ENCODE assay signal across 8 mouse cellular contexts in the genomic region with DNA sequence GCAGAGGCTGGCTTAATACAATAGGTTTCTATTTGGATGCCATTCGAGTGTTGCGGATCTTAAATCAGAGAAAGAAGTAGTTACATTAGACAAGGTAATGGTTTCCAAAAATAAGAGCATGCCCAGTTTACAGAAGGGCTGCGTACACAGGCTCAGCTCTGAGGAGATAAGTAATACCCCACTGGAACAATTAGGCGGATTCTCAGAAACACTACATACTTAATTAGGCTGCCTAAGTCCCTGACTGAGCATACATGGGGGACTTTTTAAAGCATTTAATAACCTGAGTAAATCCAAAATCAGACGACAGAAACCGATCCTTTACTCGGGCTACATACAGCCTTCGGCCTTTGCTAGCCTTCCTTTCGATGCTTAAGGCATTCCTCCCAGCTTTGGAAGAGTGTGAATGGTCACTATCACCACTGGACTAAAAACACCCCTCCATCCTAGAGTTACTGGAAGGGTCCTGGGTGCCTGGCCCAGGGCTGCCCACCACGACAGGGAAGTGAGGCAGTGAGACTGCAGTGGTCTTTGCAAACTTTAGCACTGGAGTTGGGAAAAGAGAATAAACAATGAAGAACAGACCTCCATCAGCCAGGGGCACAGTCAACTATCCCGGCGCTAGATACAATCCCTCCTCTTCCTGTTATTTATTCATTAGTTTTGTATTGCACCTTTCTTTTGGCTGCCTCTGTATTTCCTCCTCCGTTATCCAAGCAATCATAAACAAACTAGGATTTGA. TPM values are rescaled to one million over a fixed set of nuclear protein-coding genes. Genes with fewer than 3 reads are reported as not detected.
DNase-seq lines count a peak whose midpoint lies in the region; ATAC-seq and TF ChIP-seq lines count a peak whose summit lies in the region.
"Had no signal": no experiment of that assay in that cellular context is flagged by ENCODE, and none has a peak within 500 bp of the region (broad histone marks: within the 10 kb centered on the region; RNA-seq: fewer than 3 reads in every experiment).

No protein-coding gene starts in this region.

- intact Hi-C loops in left cerebral cortex, adult 2 months (cut with DNase I) = loop anchor here (1.0 to 10.0 kb wide), 5 partner anchors 150 to 492 kb away; no protein-coding TSS in a partner anchor
- intact Hi-C loops in left cerebral cortex, postnatal 10 days (cut with DNase I) = loop anchor here (5.0 to 10.0 kb wide), 4 partner anchors 148 to 492 kb away; no protein-coding TSS in a partner anchor
- intact Hi-C loops in left cerebral cortex, postnatal 25 days (cut with DNase I) = loop anchor here (5.0 kb wide), 4 partner anchors 106 to 344 kb away; no protein-coding TSS in a partner anchor

- H3K27ac ChIP-seq in left cerebral cortex, adult 2 months = peak overlapping the region; percentile 8; the same call in 1 of the 2 replicates
- H3K27ac ChIP-seq in forebrain, embryonic 15.5 days (replicated peaks) = peak overlapping the region; percentile 96
- H3K27ac ChIP-seq in limb, embryonic 12.5 days = no peak overlapping the region
- H3K27ac ChIP-seq in small intestine, adult 2 months (ENCODE audit: insufficient read depth, low read depth, low read length) = no peak overlapping the region

- DNase-seq in left cerebral cortex, adult 2 months (ENCODE audit: extremely low spot score in 1 of 2, low spot score in 2 of 2) = no peak
- no peak for DNase-seq in left cerebral cortex, postnatal 10 days (ENCODE audit: extremely low spot score in 1 of 2, low spot score in 2 of 2)
- no peak for DNase-seq in right cerebral cortex, adult 2 months (ENCODE audit: low spot score in 2 of 2)
- no peak for DNase-seq in left cerebral cortex, postnatal 25 days (ENCODE audit: low spot score in 2 of 2)

- ATAC-seq in forebrain, embryonic 15.5 days (replicated peaks) = no peak
- ATAC-seq in limb, embryonic 12.5 days (ENCODE audit: insufficient number of reproducible peaks, insufficient read depth, low FRiP score, low TSS enrichment, low read depth) = no peak

- no peaks in the 10 kb centered on the region for H3K9me3 ChIP-seq in forebrain, embryonic 15.5 days
- no peaks in the 10 kb centered on the region for H3K9me3 ChIP-seq in limb, embryonic 12.5 days

- TF ChIP-seq POLR2A in small intestine, adult 2 months (IDR thresholded peaks at IDR 0.05; ENCODE audit: low read depth, low read length) = no peak

- H3K4me3 ChIP-seq in left cerebral cortex, adult 2 months = peak overlapping the region; percentile 35
- H3K4me3 ChIP-seq in forebrain, embryonic 15.5 days = peak overlapping the region; percentile 90
- peak overlapping the region; percentile 79 for H3K4me3 ChIP-seq in limb, embryonic 12.5 days (replicated peaks)
- peak overlapping the region; percentile 79 for H3K4me3 ChIP-seq in small intestine, adult 2 months (ENCODE audit: low read depth, low read length)

- no peaks in the 10 kb centered on the region for H3K27me3 ChIP-seq in forebrain, embryonic 15.5 days
- peaks cover 44% of the 10 kb centered on the region for H3K27me3 ChIP-seq in limb, embryonic 12.5 days
- H3K27me3 ChIP-seq in small intestine, adult 2 months (ENCODE audit: control insufficient read depth, insufficient read depth, low read length) = no peaks in the 10 kb centered on the region

- H3K9ac ChIP-seq in forebrain, embryonic 15.5 days (replicated peaks) = peak overlapping the region; percentile 98
- H3K9ac ChIP-seq in limb, embryonic 12.5 days (replicated peaks) = peak overlapping the region; percentile 86

- H3K36me3 ChIP-seq in forebrain, embryonic 15.5 days = no peaks in the 10 kb centered on the region
- no peaks in the 10 kb centered on the region for H3K36me3 ChIP-seq in limb, embryonic 12.5 days
- no peaks in the 10 kb centered on the region for H3K36me3 ChIP-seq in small intestine, adult 2 months (ENCODE audit: control insufficient read depth, insufficient read depth, low read length)
- H3K36me3 ChIP-seq: G1E had no signal

- peaks cover 51% of the 10 kb centered on the region for H3K4me1 ChIP-seq in forebrain, embryonic 15.5 days
- peaks cover 27% of the 10 kb centered on the region for H3K4me1 ChIP-seq in limb, embryonic 12.5 days (replicated peaks)
- peaks cover 6% of the 10 kb centered on the region; the same call in 1 of the 2 replicates for H3K4me1 ChIP-seq in small intestine, adult 2 months (ENCODE audit: control insufficient read depth, insufficient read depth, insufficient read length, low read length)

- no peak for TF ChIP-seq CTCF in left cerebral cortex, adult 2 months (IDR thresholded peaks at IDR 0.05)
- no peak for TF ChIP-seq CTCF in small intestine, adult 2 months (IDR thresholded peaks at IDR 0.05; ENCODE audit: extremely low read depth, insufficient read length, insufficient replicate concordance, low read depth, low read length)

- H3K4me2 ChIP-seq in forebrain, embryonic 15.5 days (replicated peaks) = peak overlapping the region; percentile 61
- H3K4me2 ChIP-seq in limb, embryonic 12.5 days = peak overlapping the region; percentile 82

- 2% methylated on average over 13 of the region's 13 CpGs for WGBS in forebrain, embryonic 15.5 days
- WGBS in limb, embryonic 12.5 days = 45% methylated on average over 13 of the region's 13 CpGs
- 24% methylated on average over 13 of the region's 13 CpGs for WGBS in small intestine, adult 2 months

RNA-seq across cellular contexts. Expression of a gene that starts 1.8 kb away (rescaled TPM):
- total RNA-seq in left cerebral cortex, adult 2 months (2021) = 10 to 100 TPM; 20.7 to 23.2 TPM
- 10 to 100 TPM; 18.0 to 18.5 TPM for total RNA-seq in left cerebral cortex, postnatal 10 days (2021)
- 32.4 and 35.0 TPM in 2 replicates for polyA plus RNA-seq in forebrain, embryonic 15.5 days (2015; fragmentation: Nextera tagmentation; extraction: Ambion mirVana)
- polyA plus RNA-seq in limb, embryonic 12.5 days (2016; fragmentation: Nextera tagmentation; extraction: Ambion mirVana) = 8.3 and 10.4 TPM in 2 replicates
- 9.8 and 19.4 TPM in 2 replicates for polyA plus RNA-seq in small intestine, adult 2 months (2012; rRNA removed)
- total RNA-seq in left cerebral cortex, postnatal 25 days (2021) = 10 to 100 TPM; 20.9 to 24.3 TPM
- total RNA-seq: G1E had no signal
- polyA plus RNA-seq: G1E had no signal

Comparison
In these comparisons a context has a peak if more than half of its experiments do, and no peak if none do; other contexts are left out.
1. H3K27ac ChIP-seq: peak in left cerebral cortex, adult 2 months (single experiment) and forebrain, embryonic 15.5 days (single experiment); none in limb, embryonic 12.5 days (single experiment) and small intestine, adult 2 months (single experiment).
2. H3K4me3 ChIP-seq: peak in every context shown above with its lines; median percentile 90 in forebrain, embryonic 15.5 days; 79 in limb, embryonic 12.5 days; 79 in small intestine, adult 2 months; 35 in left cerebral cortex, adult 2 months.